Mouse (Mus musculus) testis, adult 2 months (tissue): ENCODE results near the gene Dgcr2. TPM values are rescaled to one million over a fixed set of nuclear protein-coding genes. Genes with fewer than 3 reads are reported as not detected.

Source experiments
- H3K27ac ChIP-seq: fragments of 200-500 bp; 2 replicates; pipeline ENCODE4 v1.5.1; 2012; ENCODE audit warnings: low read depth, low read length; ENCODE audit not compliant: control insufficient read depth, insufficient read depth
- H3K27me3 ChIP-seq: fragments of 200-500 bp; 2 replicates; pipeline ENCODE4 v1.6.1; 2012; ENCODE audit warnings: mild to moderate bottlenecking, low read length, moderate library complexity; ENCODE audit not compliant: control insufficient read depth, insufficient read depth
- H3K36me3 ChIP-seq: fragments of 200-500 bp; 2 replicates; pipeline ENCODE4 v1.6.1; 2012; ENCODE audit warnings: mild to moderate bottlenecking, low read length; ENCODE audit not compliant: control insufficient read depth, insufficient read depth
- H3K4me1 ChIP-seq: fragments of 200-500 bp; 2 replicates; pipeline ENCODE4 v1.6.1; 2012; ENCODE audit warnings: low read length; ENCODE audit not compliant: control insufficient read depth, insufficient read depth
- H3K4me3 ChIP-seq: fragments of 200-500 bp; 2 replicates; pipeline ENCODE4 v1.5.1; 2012; ENCODE audit warnings: low read depth, mild to moderate bottlenecking, low read length, moderate library complexity, mixed read lengths; ENCODE audit not compliant: control insufficient read depth
- CTCF ChIP-seq: fragments of 200-500 bp; IDR thresholded peaks from 2 replicates; pipeline ENCODE4 v1.5.1; 2012; ENCODE audit warnings: low read depth, mild to moderate bottlenecking, inconsistent platforms, low read length, moderate library complexity; ENCODE audit not compliant: control insufficient read depth, insufficient read depth, insufficient replicate concordance
- POLR2A ChIP-seq: fragments of 200-500 bp; IDR thresholded peaks from 2 replicates; pipeline ENCODE4 v1.6.1; 2012; ENCODE audit warnings: low read depth, mild to moderate bottlenecking, inconsistent platforms, low read length, moderate library complexity; ENCODE audit not compliant: control insufficient read depth
- polyA plus RNA-seq: library from polyadenylated mRNA; depleted of rRNA; stranded (reverse); fragments of >200 nt; gene quantifications from 2 replicates; pipeline ENCODE4 v1.2.3, GENCODE M21; 2012

Gene Dgcr2
- polyA plus RNA-seq, 1 experiment = 263 TPM

DNA sequence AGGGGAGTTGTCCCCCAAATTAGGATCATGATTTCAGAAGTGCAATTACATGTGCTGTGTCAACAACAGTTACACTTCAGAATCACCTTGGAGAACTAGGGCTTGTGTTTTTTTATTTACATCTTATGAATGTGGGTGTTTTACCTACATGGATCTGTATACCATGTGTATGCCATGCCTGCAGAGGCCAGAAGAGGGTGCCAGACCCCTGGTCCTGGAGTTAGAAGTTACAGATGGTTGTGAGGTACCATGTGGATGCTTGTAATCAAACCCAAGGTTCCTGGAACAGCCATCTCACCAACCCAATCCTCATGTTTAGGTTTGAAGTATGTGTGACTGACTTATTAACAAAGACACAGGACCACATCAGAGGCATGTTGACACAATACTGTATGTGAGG, 39.8 kb downstream of the Dgcr2 start:
- Histone ChIP-seq H3K36me3 (peaks cover 3% of the 10 kb centered on the region; the same call in 1 of the 2 replicates), H3K4me1 (no peaks in the 10 kb centered on the region), H3K27me3 (no peaks in the 10 kb centered on the region), H3K27ac (no peak overlapping the region), H3K4me3 (peak overlapping the region; percentile 79)
- no peak for TF ChIP-seq POLR2A
- TF ChIP-seq CTCF = peak; percentile 32; the same call in 1 of the 2 replicates

GRCm38 (mm10) chr16:17857157-17857556, 41.2 kb downstream of the Dgcr2 start:
- no peak overlapping the region for H3K4me3 ChIP-seq
- TF ChIP-seq CTCF (no peak), POLR2A (no peak)
- no peaks in the 10 kb centered on the region for H3K4me1 ChIP-seq
- H3K36me3 ChIP-seq = peaks cover 3% of the 10 kb centered on the region; the same call in 1 of the 2 replicates
- H3K27me3 ChIP-seq = no peaks in the 10 kb centered on the region
- no peak overlapping the region for H3K27ac ChIP-seq

GRCm38 (mm10) chr16:17853263-17853662, 45.1 kb downstream of the Dgcr2 start:
- TF ChIP-seq POLR2A = no peak
- no peak for TF ChIP-seq CTCF
- Histone ChIP-seq H3K27me3 (no peaks in the 10 kb centered on the region), H3K4me1 (no peaks in the 10 kb centered on the region), H3K27ac (no peak overlapping the region), H3K4me3 (no peak overlapping the region), H3K36me3 (peaks cover 3% of the 10 kb centered on the region; the same call in 1 of the 2 replicates)

DNA sequence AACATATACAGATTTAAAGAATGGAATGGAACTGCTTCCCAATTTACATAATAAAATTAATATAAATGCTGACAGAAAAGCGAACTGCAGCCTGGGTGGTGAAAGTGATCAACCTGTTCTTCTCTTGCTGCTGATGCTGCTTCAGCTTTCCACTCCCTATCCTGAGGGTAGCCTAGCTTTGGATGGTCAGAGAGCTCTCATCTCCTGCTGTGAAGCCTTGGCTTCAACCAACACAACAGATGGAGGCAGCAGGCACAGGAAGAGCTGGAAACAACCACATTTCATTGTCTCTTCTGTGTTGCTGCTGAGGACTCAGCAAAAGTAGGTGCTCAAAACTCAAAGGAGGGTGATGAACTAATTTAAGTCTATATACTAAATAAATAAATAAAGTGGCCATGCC, 46.5 kb downstream of the Dgcr2 start:
- Histone ChIP-seq H3K4me1 (no peaks in the 10 kb centered on the region), H3K27ac (no peak overlapping the region), H3K36me3 (peaks cover 2% of the 10 kb centered on the region; the same call in 1 of the 2 replicates), H3K27me3 (no peaks in the 10 kb centered on the region), H3K4me3 (no peak overlapping the region)
- no peak for TF ChIP-seq CTCF
- no peak for TF ChIP-seq POLR2A

- no peaks in the 10 kb centered on the region for H3K27me3 ChIP-seq
- H3K36me3 ChIP-seq = peaks cover 2% of the 10 kb centered on the region; the same call in 1 of the 2 replicates
- no peaks in the 10 kb centered on the region for H3K4me1 ChIP-seq
- no peak overlapping the region for H3K4me3 ChIP-seq
- TF ChIP-seq CTCF (no peak), POLR2A (no peak)
- H3K27ac ChIP-seq = no peak overlapping the region
These were observed 47.0 kb downstream of the Dgcr2 start for GRCm38 (mm10) chr16:17851331-17851730.

GRCm38 (mm10) chr16:17849486-17849885, 48.9 kb downstream of the Dgcr2 start:
- no peaks in the 10 kb centered on the region for H3K27me3 ChIP-seq
- H3K27ac ChIP-seq = no peak overlapping the region
- H3K36me3 ChIP-seq = no peaks in the 10 kb centered on the region; the same call in 1 of the 2 replicates
- no peaks in the 10 kb centered on the region for H3K4me1 ChIP-seq
- no peak overlapping the region for H3K4me3 ChIP-seq
- TF ChIP-seq CTCF (no peak), POLR2A (no peak)

- H3K27ac ChIP-seq = no peak overlapping the region
- TF ChIP-seq CTCF (peak; percentile 24; the same call in 1 of the 2 replicates), POLR2A (no peak)
- no peaks in the 10 kb centered on the region for H3K27me3 ChIP-seq
- no peak overlapping the region for H3K4me3 ChIP-seq
- no peaks in the 10 kb centered on the region for H3K4me1 ChIP-seq
- H3K36me3 ChIP-seq = no peaks in the 10 kb centered on the region; the same call in 1 of the 2 replicates
These were observed 49.4 kb downstream of the Dgcr2 start for GRCm38 (mm10) chr16:17848928-17849327.
